Mouse (Mus musculus) bone marrow, adult 2 months (tissue): ENCODE data around the gene Gm21983.

ENCODE experiments used
- CTCF ChIP-seq: fragments of 200-500 bp; IDR thresholded peaks from 2 replicates; pipeline ENCODE4 v1.5.1; 2011; ENCODE audit warnings: low read length, control low read depth; ENCODE audit not compliant: control insufficient read depth, insufficient read depth
- POLR2A ChIP-seq: fragments of 200-500 bp; IDR thresholded peaks from 2 replicates; pipeline ENCODE4 v1.6.1; 2011; ENCODE audit warnings: low read depth, mild to moderate bottlenecking, control low read depth, low read length, borderline replicate concordance; ENCODE audit not compliant: control insufficient read depth

GRCm38 (mm10) chr7:27227676-27228075 lies 46.8 kb upstream of the Gm21983 start:
- TF ChIP-seq POLR2A (no peak), CTCF (no peak)
